Mouse (Mus musculus): Measurements from ENCODE around the gene Mlkl.
"Not testable (repeated sequence)": the region's sequence is repeated elsewhere in the genome, so short reads cannot be mapped to it uniquely, and the experiment has no call there.

Gene Mlkl

DNA sequence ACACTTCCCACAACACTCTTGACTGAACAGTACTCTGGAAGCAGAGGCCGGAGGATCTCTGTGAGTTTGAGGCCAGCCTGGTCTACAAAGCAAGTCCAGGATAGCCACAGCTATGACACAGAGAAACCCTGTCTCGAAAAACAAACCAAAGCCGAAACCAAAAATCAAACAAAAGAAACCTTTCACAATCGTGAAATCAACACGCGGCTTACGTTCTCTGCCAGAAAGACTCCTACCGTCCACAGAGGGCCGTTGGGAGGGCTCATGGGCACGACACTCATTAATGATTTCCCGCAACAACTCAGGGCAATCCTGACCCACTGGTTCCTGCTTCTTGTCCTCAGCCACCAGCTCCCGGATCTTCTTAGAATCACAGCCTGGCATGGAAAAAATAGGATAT is 23.2 kb downstream of the Mlkl start:
- DNase-seq (ENCODE audit: inconsistent age in 2 of 2, low spot score in 1 of 2), result no peak

GRCm38 (mm10) chr8:111313961-111314360 is 24.0 kb downstream of the Mlkl start:
- not testable (repeated sequence) for DNase-seq (ENCODE audit: inconsistent age in 2 of 2, low spot score in 1 of 2)

DNA sequence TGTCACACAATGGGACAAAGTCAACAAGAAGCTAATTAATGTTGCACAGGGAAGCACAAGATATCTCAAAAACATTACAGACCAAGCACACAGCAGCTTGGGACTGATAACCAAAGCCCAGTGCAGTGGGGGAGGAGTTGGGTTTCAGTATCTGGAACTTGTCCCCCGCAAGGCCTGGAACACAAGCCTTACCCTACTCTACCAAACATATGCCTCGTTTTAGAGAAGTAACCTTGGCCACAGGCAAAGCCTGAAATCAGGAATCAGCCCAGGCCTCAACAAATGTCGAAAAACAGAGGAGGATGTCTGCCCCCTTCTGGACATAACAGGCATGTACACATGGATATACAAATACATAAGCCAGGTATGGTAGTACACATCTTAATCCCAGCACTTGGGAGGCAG is 25.2 kb downstream of the Mlkl start:
- peak in 1 of 2 experiments; percentile 74 for DNase-seq (ENCODE audit: inconsistent age in 2 of 2, low spot score in 1 of 2)

GRCm38 (mm10) chr8:111310006-111310405 is 28.0 kb downstream of the Mlkl start:
- DNase-seq (ENCODE audit: inconsistent age in 2 of 2, low spot score in 1 of 2), result not testable (repeated sequence)

DNA sequence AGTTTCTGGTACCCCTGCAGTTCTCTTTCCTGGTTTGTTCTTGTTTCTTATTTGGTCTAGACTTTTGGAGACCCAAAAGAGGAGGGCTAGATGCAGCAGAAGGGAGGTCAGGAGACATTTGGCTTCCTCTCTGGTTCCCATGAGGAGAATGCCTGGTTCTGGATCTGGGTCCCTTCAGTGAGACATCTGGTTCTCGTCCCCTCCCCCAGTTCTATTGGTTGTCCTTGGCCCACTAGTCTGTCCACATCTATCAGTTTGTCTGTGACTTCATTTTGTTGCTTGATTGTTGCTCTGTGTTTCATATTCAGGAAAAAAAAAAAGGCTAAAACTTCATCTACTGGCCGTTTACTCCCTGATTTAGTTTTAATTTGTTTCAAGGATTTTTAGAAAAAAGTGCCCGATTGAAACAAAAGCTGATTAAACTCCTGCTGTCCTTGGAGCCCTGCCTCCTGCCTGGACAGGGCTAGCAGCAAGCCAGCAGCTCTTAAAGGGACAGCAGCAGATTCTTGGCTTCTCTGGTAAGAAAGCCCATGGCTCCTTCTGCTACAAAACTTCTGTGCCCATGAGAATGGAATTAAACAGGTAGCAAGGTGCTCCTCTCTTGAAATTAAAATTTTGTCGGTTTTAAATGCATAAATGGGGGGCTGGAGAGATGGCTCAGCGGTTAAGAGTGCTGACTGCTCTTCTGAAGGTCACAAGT is 32.8 kb downstream of the Mlkl start:
- DNase-seq (ENCODE audit: inconsistent age in 2 of 2, low spot score in 1 of 2), result peak; percentile 65 to 89

DNA sequence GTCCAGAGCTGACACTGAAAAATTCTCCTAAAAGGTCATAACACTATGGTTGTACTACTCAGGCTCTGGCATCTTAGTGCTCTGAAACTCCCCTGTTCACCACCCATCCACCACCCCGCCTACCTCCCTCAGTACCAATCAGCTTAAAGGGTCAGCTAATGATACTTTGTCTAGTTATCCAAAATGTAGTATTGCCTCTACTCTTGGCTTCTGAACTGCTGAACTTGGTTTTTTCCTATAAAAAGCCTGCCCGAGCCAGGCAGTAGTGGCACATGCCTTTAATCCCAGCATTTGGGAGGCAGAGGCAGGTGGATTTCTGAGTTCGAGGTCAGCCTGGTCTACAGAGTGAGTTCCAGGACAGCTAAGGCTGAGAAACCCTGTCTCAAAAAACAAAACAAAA is 33.6 kb downstream of the Mlkl start:
- peak in 1 of 2 experiments; percentile 55 for DNase-seq (ENCODE audit: inconsistent age in 2 of 2, low spot score in 1 of 2)

- peak in 1 of 2 experiments; percentile 66 for DNase-seq (ENCODE audit: inconsistent age in 2 of 2, low spot score in 1 of 2)
Measured at GRCm38 (mm10) chr8:111303076-111303803, 34.7 kb downstream of the Mlkl start.

- DNase-seq (ENCODE audit: inconsistent age in 2 of 2, low spot score in 1 of 2), result peak in 1 of 2 experiments; percentile 73
Measured at GRCm38 (mm10) chr8:111300597-111301546, 37.1 kb downstream of the Mlkl start.

DNA sequence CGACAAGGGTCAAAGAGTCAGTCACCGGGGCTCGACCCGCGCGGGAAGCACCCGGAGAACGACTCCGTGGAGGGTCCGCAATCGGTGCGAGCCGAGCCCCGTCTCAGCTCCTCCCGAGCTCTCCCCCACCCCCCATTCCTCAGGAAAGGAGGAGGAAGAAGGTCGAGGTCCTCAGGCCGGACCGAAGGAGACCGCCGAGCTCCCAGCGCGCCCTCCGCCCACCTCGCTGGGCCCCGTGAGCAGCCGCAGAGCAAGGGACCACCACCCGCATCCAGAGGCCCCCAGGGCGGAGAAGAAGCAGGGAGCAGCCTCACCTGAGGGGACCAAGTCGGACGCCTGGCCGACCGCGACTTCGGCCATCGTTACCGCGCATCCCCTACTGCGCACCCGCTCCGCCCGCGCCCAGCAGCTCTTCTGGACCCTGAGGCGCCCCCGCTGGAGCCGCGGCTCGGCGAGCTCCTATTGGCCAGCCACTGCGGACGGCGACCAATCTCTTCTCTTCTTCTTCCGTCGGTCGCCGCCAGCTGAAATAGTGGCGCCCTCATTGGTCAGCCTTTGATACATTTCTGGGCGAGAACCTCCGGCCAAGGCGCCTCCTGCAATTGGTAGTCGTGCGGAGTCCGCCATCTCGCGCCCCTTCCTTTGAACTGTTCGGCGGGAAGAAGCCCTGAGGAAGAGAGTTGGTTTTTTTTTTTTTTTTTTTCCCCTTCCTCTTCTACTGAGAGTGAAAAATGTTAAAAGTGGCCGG is 38.0 kb downstream of the Mlkl start, which contains the start of gene Rfwd3:
Gene Rfwd3 (minus strand): TSS at position 402 of the 748 bp plus-strand sequence.
- DNase-seq (ENCODE audit: inconsistent age in 2 of 2, low spot score in 1 of 2), result peak; percentile 98

GRCm38 (mm10) chr8:111299363-111299820 is 38.6 kb downstream of the Mlkl start:
- DNase-seq (ENCODE audit: inconsistent age in 2 of 2, low spot score in 1 of 2), result peak; percentile 62 to 85

- DNase-seq (ENCODE audit: inconsistent age in 2 of 2, low spot score in 1 of 2), result no peak
Measured at GRCm38 (mm10) chr8:111298011-111298410, 40.0 kb downstream of the Mlkl start.

- peak; percentile 82 to 95 for DNase-seq (ENCODE audit: inconsistent age in 2 of 2, low spot score in 1 of 2)
Measured at GRCm38 (mm10) chr8:111291733-111292132, 46.2 kb downstream of the Mlkl start.

DNA sequence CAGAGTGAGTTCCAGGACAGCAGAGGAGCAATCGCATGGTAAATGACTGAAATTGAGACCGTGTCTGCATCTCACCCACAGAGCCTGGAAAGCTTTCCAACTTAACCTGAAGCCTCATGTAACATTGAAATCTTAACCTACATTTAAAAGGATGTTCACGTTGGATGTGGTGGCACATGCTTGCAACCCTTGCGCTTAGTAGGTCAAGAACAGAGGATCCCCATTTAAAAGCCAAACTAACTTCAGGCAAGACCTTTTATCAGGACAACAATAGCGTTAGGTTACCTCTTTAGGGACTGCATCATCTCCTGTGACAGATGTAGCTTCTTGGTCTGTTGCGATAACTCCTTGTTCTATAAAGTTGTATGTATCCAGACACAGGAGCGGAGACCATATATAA is 47.4 kb downstream of the Mlkl start:
- no peak for DNase-seq (ENCODE audit: inconsistent age in 2 of 2, low spot score in 1 of 2)

DNA sequence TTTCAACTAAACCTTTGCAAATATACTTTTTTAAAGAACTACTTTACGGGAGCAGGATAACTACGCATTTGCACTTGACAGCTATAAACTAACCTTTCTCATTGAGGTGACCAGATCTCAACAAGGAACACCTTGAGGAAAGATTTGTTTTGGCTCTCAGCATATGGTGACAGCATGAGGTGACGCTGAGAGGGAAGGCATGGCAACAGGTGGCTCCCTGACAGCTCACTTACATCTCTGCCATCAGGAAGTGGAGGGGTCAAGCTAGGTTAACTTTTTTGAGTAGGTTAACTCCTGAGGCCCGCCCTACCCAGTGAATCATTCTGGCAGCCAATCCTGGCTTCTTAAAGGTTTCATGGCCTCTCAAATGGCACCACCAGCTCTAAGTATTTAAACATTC is 52.4 kb downstream of the Mlkl start:
- DNase-seq (ENCODE audit: inconsistent age in 2 of 2, low spot score in 1 of 2), result no peak

GRCm38 (mm10) chr8:111282093-111282492 is 55.9 kb downstream of the Mlkl start:
- no peak for DNase-seq (ENCODE audit: inconsistent age in 2 of 2, low spot score in 1 of 2)

DNA sequence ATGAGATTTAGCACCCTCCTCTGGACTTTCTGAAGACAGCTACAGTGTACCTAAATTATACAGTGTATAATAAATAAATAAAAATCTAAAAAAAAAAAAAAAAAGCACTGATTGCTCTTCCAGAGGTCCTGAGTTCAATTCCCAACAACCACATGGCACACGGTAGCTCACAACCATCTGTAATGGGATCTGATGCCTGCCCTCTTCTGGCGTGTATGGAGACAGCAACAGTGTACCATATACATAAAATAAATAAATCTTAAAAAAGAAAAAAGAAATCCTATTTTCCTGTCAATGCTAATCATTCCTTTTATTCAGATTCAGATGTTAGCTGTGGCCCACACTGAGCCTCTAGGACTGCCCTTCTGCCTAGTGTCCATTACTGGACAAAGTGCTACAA is 69.7 kb downstream of the Mlkl start:
- no peak for DNase-seq (ENCODE audit: inconsistent age in 2 of 2, low spot score in 1 of 2)

GRCm38 (mm10) chr8:111266161-111266560 is 71.8 kb downstream of the Mlkl start:
- not testable (repeated sequence) for DNase-seq (ENCODE audit: inconsistent age in 2 of 2, low spot score in 1 of 2)

DNA sequence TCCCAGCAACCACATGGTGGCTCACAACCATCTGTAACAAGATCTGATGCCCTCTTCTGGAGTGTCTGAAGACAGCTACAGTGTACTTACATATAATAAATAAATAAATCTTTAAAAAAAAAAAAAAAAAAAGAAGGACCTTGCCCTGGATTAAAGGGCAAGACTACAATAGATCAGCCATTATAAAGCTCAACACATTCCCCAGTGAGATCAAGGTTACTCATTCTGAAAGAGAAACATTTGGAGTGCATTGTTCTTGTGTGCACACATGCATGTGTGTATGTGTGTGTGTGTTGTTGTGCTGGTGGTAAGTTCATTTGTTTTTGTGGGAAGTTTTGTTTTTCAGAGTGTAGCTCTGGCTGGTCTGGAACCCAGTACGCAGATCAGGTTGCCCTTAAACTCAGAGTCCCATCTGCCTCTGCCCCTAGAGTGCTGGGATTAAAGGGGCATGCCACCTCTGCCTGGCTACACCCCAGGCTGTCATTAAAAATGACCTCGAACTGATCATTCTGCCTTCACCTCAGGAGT is 73.2 kb downstream of the Mlkl start:
- DNase-seq (ENCODE audit: inconsistent age in 2 of 2, low spot score in 1 of 2), result no peak

DNA sequence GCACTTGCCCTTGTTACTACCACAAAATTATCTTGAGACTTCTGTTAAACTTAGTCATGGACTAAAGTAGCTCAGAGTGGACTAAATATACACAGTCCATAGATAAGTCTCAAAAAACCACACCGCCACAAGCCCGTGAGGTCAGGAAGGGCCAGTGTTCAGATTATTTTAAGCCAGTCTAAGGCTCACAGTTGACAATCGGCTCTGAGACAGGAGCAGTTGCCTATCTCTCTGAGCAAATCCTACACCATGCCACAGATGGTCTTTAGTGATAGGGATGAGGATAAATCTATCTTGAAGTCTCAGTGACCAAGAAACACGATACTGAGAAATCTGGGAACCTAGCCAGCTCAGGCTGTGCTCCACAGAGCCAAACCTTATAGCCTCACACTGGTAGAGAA is 76.0 kb downstream of the Mlkl start:
- DNase-seq (ENCODE audit: inconsistent age in 2 of 2, low spot score in 1 of 2), result peak in 1 of 2 experiments; percentile 54

All from adrenal gland, adult (tissue).